Mouse (Mus musculus): Measurements from ENCODE around the gene Als2cl.

Gene Als2cl

DNA sequence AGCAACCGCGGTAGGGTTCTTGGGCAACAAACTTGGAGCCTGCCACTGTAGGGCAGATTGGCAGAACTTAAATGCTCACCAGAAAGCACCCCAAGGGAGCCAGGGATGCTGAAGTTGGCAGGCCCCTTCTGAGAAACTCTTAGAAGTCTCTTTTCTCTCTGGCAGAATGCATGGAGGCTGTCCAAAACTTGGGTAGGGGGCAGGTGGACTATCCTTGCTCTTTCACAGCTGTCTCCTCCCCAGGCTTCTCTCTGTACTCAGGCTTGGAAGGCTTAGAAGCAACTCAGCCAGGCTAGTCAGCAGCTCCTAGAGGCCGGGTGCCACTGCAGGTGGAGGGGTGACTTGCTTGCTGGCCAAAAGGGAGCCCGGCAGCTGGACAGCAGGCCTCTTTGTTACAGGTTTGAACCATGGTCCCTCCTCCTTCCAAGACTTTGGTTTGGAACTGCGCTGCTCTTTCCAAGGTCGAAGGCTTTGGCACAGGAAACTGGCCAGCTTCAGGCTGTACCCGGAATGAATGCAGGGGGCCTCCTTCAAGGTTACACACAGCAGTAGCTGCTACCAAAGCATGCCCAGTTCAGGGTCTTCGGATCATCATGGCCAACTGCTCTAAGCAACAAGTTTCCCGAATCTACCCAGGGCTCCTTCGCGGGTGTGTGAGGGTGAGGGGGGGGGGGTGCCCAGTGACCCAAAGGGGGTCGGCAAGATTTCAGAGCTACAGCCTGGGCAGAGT lies at the start of gene Als2cl:
Als2cl (plus strand) TSS at position 680 of the 730 bp plus-strand sequence.
- no peak for DNase-seq

- no peak for DNase-seq
Observed at GRCm38 (mm10) chr9:110833021-110833420, 46.6 kb upstream of the Als2cl start.

DNA sequence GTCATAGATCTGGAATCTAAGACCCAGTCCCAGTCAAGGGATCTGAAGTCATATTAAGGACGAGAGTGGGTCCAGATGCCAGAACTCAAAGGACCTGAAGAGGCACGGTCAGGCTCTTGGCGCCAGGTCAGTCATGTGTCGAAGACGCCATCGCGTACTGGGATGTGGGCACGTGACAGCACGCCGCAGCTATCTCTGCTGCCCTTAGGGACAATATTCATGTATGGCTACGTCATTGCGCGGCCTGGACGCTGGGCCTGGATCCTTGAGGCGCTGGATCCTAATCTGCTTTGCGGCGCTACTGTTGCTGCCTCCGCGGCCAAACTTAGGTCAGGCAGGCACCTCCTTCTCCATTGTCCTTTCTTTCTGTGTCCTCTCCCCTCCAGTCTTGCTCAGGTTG lies 45.3 kb upstream of the Als2cl start, which contains the start of gene Prss45:
Prss45 (plus strand) TSS at position 178 of the 400 bp plus-strand sequence.
- no peak for DNase-seq

DNA sequence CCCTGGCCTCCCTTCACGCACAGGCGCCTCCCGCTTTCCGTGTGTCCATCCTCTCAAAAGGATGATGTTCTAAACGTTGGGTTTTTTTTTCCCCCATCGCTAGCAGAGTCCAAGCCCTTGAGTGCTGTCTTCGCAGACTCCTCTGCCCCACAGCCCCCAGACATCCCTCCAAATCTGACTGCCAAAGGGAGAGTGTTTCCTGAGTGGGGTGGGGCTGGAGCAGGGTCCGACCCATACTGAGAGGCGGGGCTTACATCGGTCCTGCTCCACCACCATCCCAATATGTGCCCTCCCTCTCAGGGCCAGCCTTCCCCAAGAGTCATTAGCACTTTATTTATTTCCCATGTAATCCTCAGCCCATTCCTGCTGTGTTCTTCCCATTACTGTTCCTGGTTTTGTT lies 44.7 kb upstream of the Als2cl start:
- no peak for DNase-seq

DNA sequence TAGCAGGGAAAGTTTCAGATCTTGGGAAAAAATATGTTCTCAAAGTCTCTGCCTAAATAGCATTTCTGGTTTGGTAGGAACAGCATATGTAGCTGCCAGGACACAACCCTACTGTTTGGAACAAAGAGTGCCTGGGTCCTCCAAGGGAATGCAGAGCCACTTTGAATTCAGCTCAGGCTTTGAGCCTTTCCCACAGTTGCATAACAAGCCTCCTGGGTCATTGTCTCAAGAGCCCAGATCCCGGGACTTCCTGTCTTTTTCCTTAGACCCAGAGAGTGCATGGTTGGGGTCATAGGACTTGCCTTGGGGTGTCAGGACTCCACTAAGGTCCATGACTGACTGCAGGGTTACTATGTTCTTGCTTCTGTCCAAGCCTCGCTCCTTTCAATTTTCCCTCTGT lies 43.6 kb upstream of the Als2cl start:
- DNase-seq, result no peak

- no peak for DNase-seq
Observed at GRCm38 (mm10) chr9:110840905-110841304, 38.8 kb upstream of the Als2cl start.

GRCm38 (mm10) chr9:110841438-110841837 lies 38.2 kb upstream of the Als2cl start:
- no peak for DNase-seq

DNA sequence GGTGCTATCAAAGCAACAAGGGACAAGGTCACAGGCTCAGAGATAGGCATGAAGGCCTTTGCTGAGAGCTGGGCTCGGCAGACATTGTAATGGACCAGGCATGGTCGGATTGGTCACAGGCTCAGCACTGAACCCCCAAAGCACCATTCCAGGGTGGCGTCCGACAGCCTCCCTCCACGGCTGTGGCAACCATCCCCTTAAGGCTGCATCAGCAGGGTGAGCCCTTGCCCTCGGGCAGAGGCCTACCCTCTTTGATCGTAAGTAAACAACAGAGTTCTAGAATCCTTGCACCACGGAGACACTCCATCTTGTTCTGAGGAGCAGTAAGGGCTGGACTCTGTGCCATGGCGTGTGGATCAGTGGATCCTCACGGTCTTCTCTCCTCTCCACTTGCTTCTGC lies 35.5 kb upstream of the Als2cl start, which contains the start of gene Prss46:
Prss46 (plus strand) TSS at position 301 of the 400 bp plus-strand sequence.
- no peak for DNase-seq

GRCm38 (mm10) chr9:110849162-110849561 lies 30.5 kb upstream of the Als2cl start:
- DNase-seq, result no peak

- no peak for DNase-seq
Observed at GRCm38 (mm10) chr9:110855903-110856302, 23.8 kb upstream of the Als2cl start.

GRCm38 (mm10) chr9:110856920-110857319 lies 22.8 kb upstream of the Als2cl start:
- DNase-seq, result no peak

DNA sequence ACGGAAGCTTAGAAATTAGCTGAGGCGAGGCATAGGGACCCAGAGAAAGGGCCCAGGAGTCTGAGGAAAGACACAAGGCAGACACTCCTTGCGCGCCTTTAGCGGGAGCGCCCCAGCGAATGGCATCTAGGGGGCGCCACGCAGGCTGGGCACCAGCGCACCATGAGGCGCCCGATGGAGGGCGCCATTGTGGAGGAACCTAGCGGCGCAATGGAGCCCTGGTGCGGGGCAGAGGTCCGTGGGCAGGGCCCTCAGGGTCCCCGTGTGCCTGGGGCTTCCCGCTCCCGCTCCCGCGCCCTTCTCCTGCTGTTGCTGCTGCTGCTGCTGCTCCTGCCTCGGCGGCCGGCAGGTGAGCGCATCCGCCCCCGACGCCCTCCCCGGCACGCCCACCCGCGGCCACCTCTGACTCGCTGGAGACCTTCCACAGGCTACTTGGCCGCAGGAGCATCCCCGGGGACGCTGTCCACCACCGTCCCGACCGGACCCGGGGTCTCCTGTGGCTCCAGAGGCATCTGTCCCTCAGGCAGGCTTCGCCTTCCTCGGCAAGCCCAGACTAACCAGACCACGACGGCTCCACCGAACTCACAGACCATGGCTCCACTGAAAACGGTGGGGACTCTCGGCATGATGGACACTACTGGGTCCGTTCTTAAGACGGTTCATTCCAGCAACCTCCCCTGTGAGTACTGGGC lies 21.7 kb upstream of the Als2cl start, which contains the start of gene Prss50:
Prss50 (plus strand) TSS at position 187 of the 692 bp plus-strand sequence.
- no peak for DNase-seq

DNA sequence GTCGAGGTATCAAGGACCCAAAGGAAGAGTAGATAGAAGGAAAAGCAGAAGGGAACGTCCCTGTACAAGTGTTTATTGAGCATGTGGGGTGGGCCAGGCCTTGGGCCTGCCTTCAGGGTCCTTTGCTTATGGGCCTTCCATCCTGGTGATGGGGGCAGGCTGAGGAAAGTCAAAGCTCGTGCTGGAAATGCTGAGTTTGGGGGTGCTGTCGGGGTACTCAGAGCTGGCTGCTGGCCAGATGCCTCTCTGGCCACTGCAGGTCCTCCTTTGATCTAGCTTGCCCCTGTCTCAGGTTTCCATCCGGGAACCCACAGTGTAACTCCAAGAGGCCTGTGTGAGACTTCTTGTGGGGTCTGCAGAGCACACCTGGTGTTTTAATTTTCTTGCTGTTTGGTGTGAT lies 21.1 kb upstream of the Als2cl start:
- no peak for DNase-seq

DNA sequence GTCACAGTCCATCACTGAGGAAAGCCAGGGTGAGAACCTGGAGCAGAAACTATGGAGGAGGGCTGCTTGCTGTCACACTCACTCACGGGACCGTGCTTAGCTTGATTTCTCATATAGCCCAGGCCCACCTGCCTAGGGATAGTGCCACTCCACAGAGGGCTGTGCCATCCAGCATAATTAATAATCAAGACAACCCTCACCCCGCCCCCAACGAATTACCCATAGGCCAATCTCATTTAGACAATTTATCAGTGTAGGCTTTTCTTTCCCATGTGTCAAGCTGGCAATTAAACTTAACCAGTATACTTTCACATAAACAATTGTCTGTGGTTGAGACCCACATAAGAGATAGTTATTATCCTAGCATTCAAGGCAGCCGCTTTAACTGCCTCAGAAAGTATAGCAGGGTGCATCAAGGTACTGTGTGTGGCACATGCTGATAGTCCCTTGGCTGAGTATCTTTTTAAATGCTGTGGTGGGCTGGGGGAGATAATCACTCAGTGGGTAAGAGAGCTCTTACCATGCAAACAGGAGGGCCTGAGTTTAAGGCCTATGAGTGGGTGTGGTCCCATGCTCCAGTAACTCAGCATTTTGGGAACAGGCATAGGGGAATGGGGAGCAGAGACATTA lies 20.6 kb upstream of the Als2cl start:
- no peak for DNase-seq

- DNase-seq, result peak; percentile 43
Observed at GRCm38 (mm10) chr9:110871030-110871429, 8.6 kb upstream of the Als2cl start.

DNA sequence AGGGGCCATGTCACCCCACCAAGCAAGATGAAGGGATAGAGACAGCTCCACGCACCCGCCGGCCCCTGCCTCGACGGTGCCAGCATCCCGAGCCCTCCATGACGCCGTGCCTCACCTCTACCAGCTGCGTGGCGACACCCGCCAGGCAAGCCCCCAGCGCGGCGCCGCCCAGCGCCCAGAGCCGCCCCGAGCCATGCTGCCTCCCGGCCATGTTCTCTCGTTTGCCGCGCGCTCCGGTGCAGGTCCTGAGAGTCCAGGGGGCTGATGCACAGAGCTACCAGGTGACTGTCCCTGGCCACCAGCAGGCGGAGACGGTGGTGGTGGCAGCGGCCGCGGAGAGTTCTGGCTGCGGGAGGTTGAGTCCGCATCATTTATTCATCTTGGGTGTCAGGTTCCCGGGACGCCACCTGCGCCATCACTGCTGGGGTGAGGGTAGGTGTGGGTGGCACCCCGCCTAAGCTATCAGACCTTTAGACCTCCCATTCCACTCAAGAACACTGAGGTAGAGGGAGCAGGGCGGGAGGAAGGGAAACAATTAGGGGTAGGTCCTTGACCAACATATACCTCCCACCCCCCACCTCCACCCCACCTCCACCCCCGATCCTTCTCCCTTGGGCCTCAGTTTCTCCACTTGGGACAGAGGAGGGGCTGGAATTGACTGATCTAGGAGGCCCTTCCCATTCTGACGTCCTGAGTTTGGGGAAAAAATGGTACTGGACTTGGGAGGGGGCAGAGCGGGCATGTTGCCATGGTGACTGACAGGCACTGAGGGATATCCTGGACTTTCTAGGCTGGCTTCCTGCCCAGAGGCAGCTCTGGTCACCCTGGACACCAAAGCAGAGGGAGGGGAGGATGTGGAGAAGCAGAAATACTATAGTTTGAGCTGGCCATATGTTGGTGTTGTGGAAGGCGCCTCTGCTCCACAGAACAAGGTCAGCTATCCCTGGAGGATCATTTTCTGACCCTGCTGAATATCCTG lies 5.7 kb upstream of the Als2cl start:
- no peak for DNase-seq

DNA sequence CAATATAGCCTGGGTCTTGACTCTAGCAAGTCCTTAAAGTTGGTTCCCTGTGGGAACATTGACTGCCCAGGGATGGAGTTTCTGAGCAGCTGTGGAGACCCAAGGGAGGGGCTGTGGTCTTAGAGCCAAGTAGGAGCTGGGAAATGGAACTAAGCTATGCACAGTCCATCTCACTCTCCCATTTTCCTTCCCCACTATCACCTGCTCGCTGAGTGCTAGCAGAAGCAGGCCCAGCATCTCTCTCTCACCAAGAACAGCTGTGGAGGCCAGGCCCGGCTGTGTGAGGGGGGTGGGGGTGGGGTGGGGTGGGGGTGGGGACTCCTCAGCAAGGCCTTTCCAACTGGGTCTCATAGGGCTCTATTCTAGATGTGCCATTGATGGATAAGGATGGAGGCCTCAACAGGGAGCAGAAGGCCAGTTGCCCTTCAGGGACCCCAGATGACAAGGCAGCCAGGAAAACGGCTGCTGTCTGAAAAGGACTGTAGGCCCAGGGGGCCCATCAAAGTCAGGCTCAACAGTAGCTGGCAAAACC lies 4.9 kb upstream of the Als2cl start:
- no peak for DNase-seq

- no peak for DNase-seq
Observed at GRCm38 (mm10) chr9:110875288-110875695, 4.4 kb upstream of the Als2cl start.

GRCm38 (mm10) chr9:110877353-110877752 lies 2.3 kb upstream of the Als2cl start:
- no peak for DNase-seq

DNA sequence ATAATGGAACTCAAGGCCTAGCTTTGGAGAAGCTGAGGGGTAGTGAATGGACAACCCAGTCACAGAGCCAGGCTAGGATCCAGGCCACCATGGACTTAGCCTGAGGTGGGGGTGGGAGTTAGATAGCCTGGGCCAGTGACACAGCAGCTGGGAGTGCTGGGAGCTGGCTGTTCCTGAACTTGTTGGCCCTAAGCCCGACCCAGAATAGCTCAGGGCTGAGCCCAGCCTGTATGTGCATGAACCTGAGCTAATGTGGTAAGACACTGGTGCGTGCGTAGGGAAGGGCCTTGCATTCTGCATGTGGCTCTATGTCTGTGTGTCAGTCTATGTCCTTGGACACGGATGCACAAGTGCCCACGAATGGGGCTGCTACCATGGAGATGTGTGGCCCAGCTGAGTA lies 1.8 kb upstream of the Als2cl start:
- no peak for DNase-seq

DNA sequence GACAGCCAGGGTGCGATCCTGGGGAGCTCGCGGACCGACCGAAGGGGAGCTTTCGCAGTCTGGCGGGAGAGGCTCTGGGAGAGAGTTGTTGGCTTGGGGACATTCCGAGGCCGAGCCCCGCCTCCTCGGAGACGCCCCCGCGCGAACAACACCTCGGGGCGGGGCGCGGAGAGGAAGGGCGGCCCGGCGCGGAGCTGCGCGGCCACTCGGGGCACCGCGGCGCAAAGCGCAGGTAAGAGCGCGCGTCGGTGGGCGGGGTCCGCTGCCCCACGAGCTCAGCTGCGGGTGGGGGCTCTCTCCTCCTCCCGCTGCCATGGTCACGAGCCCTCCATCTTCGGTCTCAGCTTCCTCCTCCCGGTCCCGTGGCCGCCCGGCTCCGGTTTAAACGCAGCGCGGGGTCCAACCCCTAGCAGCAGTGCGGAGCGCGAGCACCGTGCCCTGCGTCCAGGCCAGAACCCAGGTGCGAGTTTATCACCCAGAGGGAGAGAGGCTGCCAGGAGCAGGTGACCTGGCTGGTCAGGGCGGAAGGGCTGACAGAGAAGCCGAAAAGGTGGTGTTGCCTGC lies 410 bp downstream of the Als2cl start, which contains the start of gene Tmie:
Tmie (minus strand) TSS at position 116 of the 564 bp plus-strand sequence.
- DNase-seq, result no peak

- no peak for DNase-seq
Observed at GRCm38 (mm10) chr9:110880772-110881171, 1.1 kb downstream of the Als2cl start.

All from cerebellum, adult 8-10 months (tissue).